Mouse (Mus musculus) 3134 (cell line): ENCODE data around the gene Klhl21.
A peak's percentile ranks its signal among the peaks of the same experiment; 100 is the strongest.

Experiments
- DNase-seq: peaks from one replicate; pipeline ENCODE4 v3.0.0-alpha.2; 2011; ENCODE audit warnings: low spot score; ENCODE audit not compliant: insufficient read length; ENCODE audit errors: extremely low read depth

Klhl21 gene

GRCm38 (mm10) chr4:151995371-151996172, 13.0 kb upstream of the Klhl21 start:
- no peak for DNase-seq

DNA sequence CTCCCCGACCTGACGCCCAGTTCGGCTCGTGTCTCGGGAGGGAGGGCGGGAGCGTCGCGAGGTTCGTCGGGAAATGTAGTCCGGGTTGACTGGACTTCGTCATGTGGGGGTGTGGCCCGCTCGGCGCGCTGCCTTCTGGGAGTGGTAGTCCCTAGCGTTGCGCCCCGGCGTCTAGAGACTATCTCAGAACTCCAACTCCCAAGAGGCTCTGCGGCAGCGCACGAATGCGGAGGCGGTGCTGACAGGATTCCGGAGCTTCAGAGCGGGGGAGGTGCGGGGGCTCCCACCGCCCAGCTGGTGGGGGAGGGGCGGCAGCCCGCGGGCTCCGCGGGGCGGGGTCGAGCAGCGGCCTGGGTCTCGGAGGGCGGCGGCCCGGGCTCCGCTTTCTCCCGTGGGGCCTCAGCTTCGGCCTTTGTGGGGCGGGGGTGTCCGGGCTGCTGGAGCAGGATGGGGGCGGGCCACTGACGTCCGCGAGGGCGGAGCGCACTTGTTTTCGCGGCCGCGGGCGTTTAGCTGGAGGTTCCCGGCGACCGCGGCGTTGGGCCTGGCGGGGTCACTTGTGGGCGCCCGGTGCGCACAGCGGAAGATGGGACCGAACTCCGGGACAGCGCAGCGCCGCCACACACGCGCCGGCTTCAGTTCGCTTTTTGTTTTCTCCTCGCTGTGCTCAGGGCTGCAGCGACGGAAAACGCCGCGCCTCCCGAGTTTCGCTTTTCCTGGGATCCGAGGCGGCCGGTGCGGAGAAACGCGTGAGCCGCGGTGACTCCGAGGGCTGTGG, 12.2 kb upstream of the Klhl21 start, which contains the start of gene Phf13:
Gene Phf13, minus strand, starts transcription at position 86 of the 778 bp plus-strand sequence.
- DNase-seq = peak; percentile 94

GRCm38 (mm10) chr4:151996951-151997222, 11.7 kb upstream of the Klhl21 start:
- no peak for DNase-seq

- DNase-seq = no peak
Observed at GRCm38 (mm10) chr4:151997701-151998100, 10.9 kb upstream of the Klhl21 start.

DNA sequence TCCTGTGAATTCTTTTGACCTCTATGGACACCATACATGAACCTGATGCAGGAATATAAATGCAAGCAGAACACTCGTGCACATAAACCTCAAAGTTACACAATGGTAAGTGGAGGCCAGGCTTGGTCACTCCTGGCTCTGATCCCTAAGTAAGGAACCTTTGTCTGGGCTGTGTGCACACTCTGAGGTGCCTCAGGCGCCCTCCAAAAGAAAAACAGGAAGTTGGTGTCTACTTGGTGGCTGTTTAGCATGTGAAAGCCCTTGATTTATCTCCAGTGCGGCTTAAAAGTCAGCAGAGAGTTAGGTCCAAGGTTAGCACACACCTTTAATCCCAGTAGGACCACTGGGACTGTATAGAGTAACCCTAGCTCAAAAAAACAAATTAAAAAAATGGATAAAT, 9.1 kb upstream of the Klhl21 start:
- DNase-seq = no peak

DNA sequence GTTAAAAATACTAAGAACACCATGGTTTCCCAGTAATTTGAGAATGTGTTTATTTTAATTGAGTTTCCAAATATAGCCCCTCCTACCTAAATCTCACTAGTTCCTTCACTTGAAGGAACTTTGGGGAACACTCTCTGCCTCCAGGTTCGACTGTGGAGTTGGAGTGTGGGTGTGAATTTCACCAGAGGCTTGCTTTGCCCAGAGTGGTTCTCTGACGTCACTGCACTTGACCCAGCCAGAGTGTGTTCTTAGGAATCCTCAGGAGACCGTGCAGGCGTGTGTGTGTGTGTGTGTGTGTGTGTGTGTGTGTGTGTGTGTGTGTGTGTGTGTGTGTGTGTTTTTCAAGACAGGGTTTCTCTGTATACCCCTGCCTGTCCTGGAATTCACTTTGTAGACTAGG, 7.7 kb upstream of the Klhl21 start:
- DNase-seq = no peak

DNA sequence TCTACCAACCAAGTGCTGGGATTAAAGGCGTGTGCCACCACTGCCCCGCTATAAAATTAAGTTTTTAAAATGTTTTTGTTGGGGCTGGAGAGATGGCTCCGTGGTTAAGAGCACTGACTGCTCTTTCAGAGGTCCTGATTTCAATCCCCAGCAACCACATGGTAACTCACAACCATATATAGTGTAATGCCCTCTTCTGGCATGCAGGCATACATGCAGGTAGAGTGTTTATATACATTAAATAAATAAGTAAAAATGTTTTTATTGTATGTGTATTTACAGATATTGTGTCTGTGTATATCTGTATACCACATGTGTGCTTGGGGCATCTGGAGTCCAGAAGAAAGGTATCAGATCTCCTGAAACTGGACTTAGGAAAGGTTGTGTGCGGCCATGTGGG, 7.3 kb upstream of the Klhl21 start:
- DNase-seq = no peak

GRCm38 (mm10) chr4:152002063-152002462, 6.5 kb upstream of the Klhl21 start:
- DNase-seq = no peak

DNA sequence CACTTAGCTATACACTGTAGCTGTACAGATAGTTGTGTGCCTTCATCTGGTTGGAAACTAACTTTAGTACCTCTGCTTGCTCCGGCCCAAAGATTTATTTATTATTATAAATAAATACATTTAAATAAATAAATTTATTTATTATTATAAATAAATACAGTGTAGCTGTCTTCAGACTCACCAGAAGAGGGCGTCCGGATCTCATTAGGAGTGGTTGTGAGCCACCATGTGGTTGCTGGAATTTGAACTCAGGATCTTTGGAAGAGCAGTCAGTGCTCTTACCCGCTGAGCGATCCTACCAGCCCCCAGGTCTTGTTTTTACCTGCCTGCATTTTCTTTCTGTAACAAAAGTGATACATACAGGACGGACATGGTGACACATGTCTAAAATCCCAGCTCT, 2.5 kb upstream of the Klhl21 start:
- no peak for DNase-seq

DNA sequence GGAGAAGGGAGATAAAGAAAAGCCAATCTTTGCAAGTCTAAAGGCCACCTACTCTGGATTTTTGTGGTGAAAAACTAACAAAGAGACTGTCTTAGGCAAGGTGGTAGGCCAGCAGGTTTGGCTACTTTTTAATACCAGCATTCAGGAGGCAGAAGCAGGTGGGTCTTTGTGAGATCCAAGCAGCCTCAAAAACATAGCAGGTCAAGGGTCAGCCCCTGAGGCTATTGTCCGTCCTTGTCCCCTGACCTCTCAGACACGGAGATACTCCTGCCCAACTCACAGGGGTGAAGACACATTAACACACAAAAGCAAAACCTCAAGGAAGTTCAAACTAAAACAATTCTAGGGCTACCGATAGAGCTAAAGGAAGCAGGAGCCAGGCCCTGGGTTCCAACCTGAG, 1.8 kb upstream of the Klhl21 start:
- no peak for DNase-seq

DNA sequence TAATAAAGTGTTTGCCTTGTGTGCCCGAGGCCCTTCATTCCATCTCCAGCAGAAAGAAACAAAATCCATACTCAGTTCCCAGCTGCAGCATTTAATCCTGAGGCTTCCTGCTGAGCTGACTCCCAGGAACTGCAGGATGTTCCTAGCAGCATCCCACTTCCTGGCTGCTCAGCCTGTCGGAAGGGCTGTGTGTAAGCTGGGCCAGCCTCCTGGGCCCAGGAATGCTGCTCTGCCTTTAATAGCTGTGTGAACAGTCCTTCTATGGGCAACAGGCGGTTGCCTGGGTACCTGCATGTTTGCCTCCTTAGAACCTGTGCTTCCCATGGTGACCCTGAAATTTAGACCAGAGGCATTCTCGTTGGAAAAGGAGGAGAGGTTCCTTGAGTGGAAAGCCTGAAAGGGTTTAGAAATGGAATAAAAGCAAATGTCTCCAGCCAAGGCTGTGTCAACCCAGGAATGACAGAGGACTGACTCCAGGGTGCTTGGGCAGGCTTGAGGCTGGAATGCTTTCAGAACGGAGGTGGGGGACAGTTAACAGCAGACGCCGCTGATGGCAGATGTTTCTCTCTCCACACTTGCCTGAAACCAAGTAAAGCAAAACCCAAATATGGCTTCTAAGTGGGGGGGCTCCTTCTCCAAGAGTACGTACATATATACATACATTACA, 989 bp upstream of the Klhl21 start:
- DNase-seq = peak; percentile 45

- DNase-seq = no peak
Observed at GRCm38 (mm10) chr4:152008148-152008500, 479 bp upstream of the Klhl21 start.

- DNase-seq = peak; percentile 78
Observed at GRCm38 (mm10) chr4:152009076-152010051, 761 bp downstream of the Klhl21 start.

DNA sequence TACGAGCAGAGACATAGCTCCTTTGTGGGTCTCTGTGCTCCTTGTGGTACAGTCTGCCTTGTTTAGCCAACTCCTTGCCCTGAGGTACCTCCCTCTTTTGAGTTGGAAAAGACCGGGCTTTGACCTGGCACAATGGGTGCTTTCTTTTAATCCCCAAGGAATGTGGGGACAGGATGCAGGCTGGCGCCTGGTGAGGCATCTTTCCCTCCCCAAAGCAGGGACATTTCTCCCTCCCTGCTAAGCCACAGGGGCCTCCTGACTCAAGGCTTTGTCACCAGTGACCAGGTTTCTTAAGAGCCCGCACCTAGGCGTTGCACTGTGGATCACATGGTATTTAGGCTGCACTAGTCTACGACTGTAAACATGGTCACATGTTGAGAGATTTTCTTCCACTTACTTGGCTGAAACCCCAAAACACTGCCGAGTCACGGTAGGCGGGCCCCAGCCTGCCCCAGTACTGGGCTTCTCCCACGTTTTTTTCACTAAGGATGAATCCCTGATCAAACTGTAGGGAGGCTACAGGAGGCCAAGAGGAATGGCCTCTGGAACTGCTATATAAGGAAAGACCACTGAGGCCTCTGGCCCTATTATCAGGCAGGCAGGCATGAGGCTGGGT, 1.6 kb downstream of the Klhl21 start:
- peak; percentile 83 for DNase-seq

DNA sequence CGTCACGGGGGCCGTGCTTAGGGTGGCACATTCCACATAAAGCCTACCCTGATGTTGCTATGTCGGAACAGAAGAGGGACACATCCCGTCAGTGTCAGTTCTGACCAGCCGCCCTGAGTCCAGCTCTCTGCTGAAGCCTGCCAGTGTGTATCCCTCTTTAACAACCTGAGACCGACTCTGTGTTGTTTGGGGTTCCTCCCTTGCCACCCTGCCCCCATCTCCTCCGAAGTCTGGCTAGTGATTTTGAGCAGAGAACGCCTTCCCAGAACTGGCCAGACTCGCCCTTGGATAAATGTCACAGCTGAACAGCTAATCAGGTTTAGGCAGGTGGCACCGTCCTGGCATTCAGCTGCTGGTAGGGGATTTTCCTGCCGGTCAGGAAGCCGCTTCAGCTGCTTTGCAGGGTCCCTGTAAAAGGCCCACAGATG, 2.1 kb downstream of the Klhl21 start:
- no peak for DNase-seq

DNA sequence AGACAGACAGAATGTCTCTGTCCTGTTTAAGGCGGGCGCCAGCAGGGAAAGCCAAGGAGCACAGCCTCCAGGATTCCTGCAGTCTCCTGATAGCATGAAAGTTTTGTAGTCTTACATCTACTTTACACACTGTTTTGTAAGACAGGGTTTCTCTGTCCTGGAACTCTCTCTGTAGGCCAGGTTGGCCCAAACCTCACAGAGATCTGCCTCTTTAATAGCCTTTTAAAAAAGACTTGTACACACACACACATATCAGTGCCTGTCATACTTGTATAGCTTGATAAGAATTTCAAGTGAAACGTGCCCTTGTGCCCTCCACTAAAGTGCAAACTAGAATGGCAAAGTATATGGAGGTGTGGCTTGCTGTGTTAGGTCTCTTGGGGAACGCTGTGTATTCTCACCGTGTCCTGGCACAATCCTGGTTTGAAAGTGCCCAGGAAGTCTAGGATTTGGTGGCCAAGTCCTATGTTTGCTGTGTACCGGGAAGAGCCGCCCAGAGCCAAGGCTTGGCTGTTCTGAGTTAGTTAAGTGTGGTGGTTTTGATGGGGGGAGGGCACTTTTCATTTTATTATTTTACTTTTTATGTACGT, 2.7 kb downstream of the Klhl21 start:
- DNase-seq = no peak

- no peak for DNase-seq
Observed at GRCm38 (mm10) chr4:152012109-152012508, 3.5 kb downstream of the Klhl21 start.

GRCm38 (mm10) chr4:152013036-152013813, 4.6 kb downstream of the Klhl21 start:
- no peak for DNase-seq

- DNase-seq = no peak
Observed at GRCm38 (mm10) chr4:152019073-152019472, 10.5 kb downstream of the Klhl21 start.
